Mouse (Mus musculus): ENCODE measurements at regions not wholly inside any gene's neighbourhood (a gene's known extent, or its start where the extent isn't known, plus 50 kb on each side); places are given as distances from the start of the nearest gene placed in this dataset.

GRCm38 (mm10) chr2:79131743-79132517 is 123.3 kb upstream of the Itga4 start:
- 46% methylated on average over 5 of the region's 5 CpGs for WGBS
- Histone ChIP-seq H3K27me3 (ENCODE audit: control insufficient read depth, insufficient read depth, low read length) (no peaks in the 10 kb centered on the region), H3K4me1 (ENCODE audit: control insufficient read depth, insufficient read depth, insufficient read length) (peaks cover 31% of the 10 kb centered on the region), H3K27ac (ENCODE audit: insufficient read depth, low read length) (peak overlapping the region; percentile 88), H3K4me3 (ENCODE audit: extremely low read depth, insufficient read depth, insufficient read length) (no peak overlapping the region), H3K36me3 (ENCODE audit: control insufficient read depth, insufficient read depth, low read length) (no peaks in the 10 kb centered on the region)
- TF ChIP-seq CTCF (IDR thresholded peaks at IDR 0.05; ENCODE audit: extremely low read depth, insufficient read depth, insufficient read length, insufficient replicate concordance) (no peak), POLR2A (IDR thresholded peaks at IDR 0.05; ENCODE audit: low read depth, low read length) (no peak)
- peak in 1 of 2 experiments; percentile 71 for DNase-seq (ENCODE audit: low read depth in 1 of 2, low spot score in 2 of 2)

GRCm38 (mm10) chr2:79132518-79132845 is 122.7 kb upstream of the Itga4 start:
- no peaks in the 10 kb centered on the region for H3K36me3 ChIP-seq (ENCODE audit: control insufficient read depth, insufficient read depth, low read length)
- H3K27ac ChIP-seq (ENCODE audit: insufficient read depth, low read length) = peak overlapping the region; percentile 79
- TF ChIP-seq CTCF (IDR thresholded peaks at IDR 0.05; ENCODE audit: extremely low read depth, insufficient read depth, insufficient read length, insufficient replicate concordance) = no peak
- no peak for TF ChIP-seq POLR2A (IDR thresholded peaks at IDR 0.05; ENCODE audit: low read depth, low read length)
- H3K4me1 ChIP-seq (ENCODE audit: control insufficient read depth, insufficient read depth, insufficient read length) = peaks cover 26% of the 10 kb centered on the region
- DNase-seq (ENCODE audit: low read depth in 1 of 2, low spot score in 2 of 2) = no peak
- H3K27me3 ChIP-seq (ENCODE audit: control insufficient read depth, insufficient read depth, low read length) = no peaks in the 10 kb centered on the region
- H3K4me3 ChIP-seq (ENCODE audit: extremely low read depth, insufficient read depth, insufficient read length) = no peak overlapping the region
- 32% methylated on average over 3 of the region's 3 CpGs for WGBS

GRCm38 (mm10) chr2:79134281-79134680 is 120.9 kb upstream of the Itga4 start:
- Histone ChIP-seq H3K4me1 (ENCODE audit: control insufficient read depth, insufficient read depth, insufficient read length) (peaks cover 25% of the 10 kb centered on the region), H3K27me3 (ENCODE audit: control insufficient read depth, insufficient read depth, low read length) (no peaks in the 10 kb centered on the region), H3K27ac (ENCODE audit: insufficient read depth, low read length) (no peak overlapping the region), H3K4me3 (ENCODE audit: extremely low read depth, insufficient read depth, insufficient read length) (no peak overlapping the region), H3K36me3 (ENCODE audit: control insufficient read depth, insufficient read depth, low read length) (no peaks in the 10 kb centered on the region)
- DNase-seq (ENCODE audit: low read depth in 1 of 2, low spot score in 2 of 2) = no peak
- WGBS = 81% methylated on average over 5 of the region's 5 CpGs
- TF ChIP-seq CTCF (IDR thresholded peaks at IDR 0.05; ENCODE audit: extremely low read depth, insufficient read depth, insufficient read length, insufficient replicate concordance) (no peak), POLR2A (IDR thresholded peaks at IDR 0.05; ENCODE audit: low read depth, low read length) (no peak)

- no peak for TF ChIP-seq CTCF (IDR thresholded peaks at IDR 0.05; ENCODE audit: extremely low read depth, insufficient read depth, insufficient read length, insufficient replicate concordance)
- no peak for TF ChIP-seq POLR2A (IDR thresholded peaks at IDR 0.05; ENCODE audit: low read depth, low read length)
- no peak for DNase-seq (ENCODE audit: low read depth in 1 of 2, low spot score in 2 of 2)
- H3K27me3 ChIP-seq (ENCODE audit: control insufficient read depth, insufficient read depth, low read length) = no peaks in the 10 kb centered on the region
- no peak overlapping the region for H3K27ac ChIP-seq (ENCODE audit: insufficient read depth, low read length)
- H3K36me3 ChIP-seq (ENCODE audit: control insufficient read depth, insufficient read depth, low read length) = no peaks in the 10 kb centered on the region
- WGBS = 88% methylated on average over 2 of the region's 2 CpGs
- H3K4me3 ChIP-seq (ENCODE audit: extremely low read depth, insufficient read depth, insufficient read length) = no peak overlapping the region
- peaks cover 23% of the 10 kb centered on the region for H3K4me1 ChIP-seq (ENCODE audit: control insufficient read depth, insufficient read depth, insufficient read length)
Observed at GRCm38 (mm10) chr2:79135986-79136385, 119.2 kb upstream of the Itga4 start.

- Histone ChIP-seq H3K27ac (ENCODE audit: insufficient read depth, low read length) (no peak overlapping the region), H3K4me1 (ENCODE audit: control insufficient read depth, insufficient read depth, insufficient read length) (peaks cover 15% of the 10 kb centered on the region), H3K36me3 (ENCODE audit: control insufficient read depth, insufficient read depth, low read length) (no peaks in the 10 kb centered on the region), H3K27me3 (ENCODE audit: control insufficient read depth, insufficient read depth, low read length) (no peaks in the 10 kb centered on the region), H3K4me3 (ENCODE audit: extremely low read depth, insufficient read depth, insufficient read length) (no peak overlapping the region)
- WGBS = 79% methylated on average over 12 of the region's 12 CpGs
- no peak for DNase-seq (ENCODE audit: low read depth in 1 of 2, low spot score in 2 of 2)
- TF ChIP-seq POLR2A (IDR thresholded peaks at IDR 0.05; ENCODE audit: low read depth, low read length) = no peak
- TF ChIP-seq CTCF (IDR thresholded peaks at IDR 0.05; ENCODE audit: extremely low read depth, insufficient read depth, insufficient read length, insufficient replicate concordance) = no peak
Observed at GRCm38 (mm10) chr2:79136619-79137458, 118.4 kb upstream of the Itga4 start.

GRCm38 (mm10) chr2:79137694-79138171 is 117.5 kb upstream of the Itga4 start:
- H3K27me3 ChIP-seq (ENCODE audit: control insufficient read depth, insufficient read depth, low read length) = no peaks in the 10 kb centered on the region
- H3K36me3 ChIP-seq (ENCODE audit: control insufficient read depth, insufficient read depth, low read length) = no peaks in the 10 kb centered on the region
- TF ChIP-seq CTCF (IDR thresholded peaks at IDR 0.05; ENCODE audit: extremely low read depth, insufficient read depth, insufficient read length, insufficient replicate concordance) (no peak), POLR2A (IDR thresholded peaks at IDR 0.05; ENCODE audit: low read depth, low read length) (no peak)
- no peak for DNase-seq (ENCODE audit: low read depth in 1 of 2, low spot score in 2 of 2)
- 28% methylated on average over 6 of the region's 6 CpGs for WGBS
- H3K4me3 ChIP-seq (ENCODE audit: extremely low read depth, insufficient read depth, insufficient read length) = no peak overlapping the region
- H3K4me1 ChIP-seq (ENCODE audit: control insufficient read depth, insufficient read depth, insufficient read length) = peaks cover 11% of the 10 kb centered on the region; the same call in 1 of the 2 replicates
- no peak overlapping the region; the same call in 1 of the 2 replicates for H3K27ac ChIP-seq (ENCODE audit: insufficient read depth, low read length)
